Mouse (Mus musculus): ENCODE measurements around the gene Gm3033. TPM values are rescaled to one million over a fixed set of nuclear protein-coding genes. Genes with fewer than 3 reads are reported as not detected.
"Not testable (repeated sequence)": the region's sequence is repeated elsewhere in the genome, so short reads cannot be mapped to it uniquely, and the experiment has no call there.

Gm3033 gene
- total RNA-seq (2021) = not detected
- long read RNA-seq, experiment 1 = 0 reads
- long read RNA-seq, experiment 2 = 0 reads

DNA sequence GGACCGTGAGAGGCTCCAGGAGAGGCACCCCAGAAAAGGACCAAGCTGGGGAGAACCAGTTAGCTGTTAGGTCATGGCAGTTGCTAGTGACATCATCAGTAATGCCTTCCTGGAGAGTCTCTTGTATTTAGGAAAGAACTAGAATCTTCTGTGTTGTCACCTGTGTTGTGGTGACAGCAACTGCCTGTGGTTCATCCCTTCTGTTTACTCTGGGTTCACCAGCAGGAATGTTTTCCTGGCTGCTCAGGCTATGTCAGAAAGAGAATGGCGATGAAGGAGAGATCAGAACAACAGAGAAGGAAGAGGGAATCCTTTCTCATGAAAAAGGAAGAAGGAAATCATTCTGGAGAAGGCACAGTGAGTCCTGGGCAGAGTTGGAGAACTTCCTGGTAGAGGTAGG lies at the start of gene Gm3033:
Gene Gm3033 (plus strand): TSS at position 301 of the 400 bp plus-strand sequence.
- DNase-seq (ENCODE audit: low spot score in 2 of 2); H3K4me3 ChIP-seq; H3K27ac ChIP-seq: not testable (repeated sequence)

- not testable (repeated sequence) for DNase-seq (ENCODE audit: low spot score in 2 of 2); H3K27ac ChIP-seq; H3K4me3 ChIP-seq
Measured at GRCm38 (mm10) chr14:3809774-3810173, 36.3 kb upstream of the Gm3033 start, which contains the start of gene Gm3002. Gene Gm3002 (plus strand): TSS chr14:3810074.

DNA sequence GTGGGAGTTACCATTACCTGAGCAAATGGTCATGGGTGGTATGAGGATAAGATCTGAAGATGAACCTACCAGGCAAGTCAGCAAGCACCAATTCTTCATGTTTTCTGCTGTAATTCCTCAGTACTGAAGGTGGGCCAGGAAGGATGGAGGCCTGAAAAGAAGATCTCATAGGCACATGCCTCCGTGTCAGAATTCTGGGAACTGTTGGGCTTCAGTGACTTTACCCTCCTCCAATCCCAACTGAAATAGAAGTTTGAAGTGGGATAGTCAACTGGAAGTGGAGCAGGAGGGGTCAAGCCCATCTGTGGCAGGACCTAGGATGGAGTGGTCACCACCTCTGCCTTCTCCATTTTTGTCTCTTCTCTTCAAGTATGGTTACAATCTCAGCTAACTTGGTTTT lies 37.8 kb downstream of the Gm3033 start, which contains the start of gene Gm2916:
Gene Gm2916 (plus strand): TSS at position 301 of the 400 bp plus-strand sequence.
- H3K4me3 ChIP-seq; DNase-seq (ENCODE audit: low spot score in 2 of 2); H3K27ac ChIP-seq: not testable (repeated sequence)

Other genes starting within 250 kb of the Gm3033 start
- not detected for gene Gm3012, start 211.7 kb upstream of the Gm3033 start, total RNA-seq (2021)
- 1 to 10 TPM; 3.6 to 4.0 TPM for gene Gm3020, start 194.2 kb upstream of the Gm3033 start, total RNA-seq (2021)
- gene Gm3043, start 157.5 kb upstream of the Gm3033 start, total RNA-seq (2021) = not detected
- 1 to 10 TPM in 1 of 2 experiments, under 1 TPM in 1; 0.86 to 1.8 TPM for gene Gm3002, start 36.2 kb upstream of the Gm3033 start, total RNA-seq (2021)
- not detected for gene Gm2916, start 37.9 kb downstream of the Gm3033 start, total RNA-seq (2021)
- not detected for gene Gm3029, start 85.5 kb downstream of the Gm3033 start, total RNA-seq (2021)
- not detected for gene Gm3095, start 117.3 kb downstream of the Gm3033 start, total RNA-seq (2021)
- not detected for gene Gm3099, start 152.1 kb downstream of the Gm3033 start, total RNA-seq (2021)
- 1 to 10 TPM; 5.7 to 5.9 TPM for gene Gm5796, start 177.7 kb downstream of the Gm3033 start, total RNA-seq (2021)
- gene Gm3115, start 237.9 kb downstream of the Gm3033 start, total RNA-seq (2021) = under 1 TPM; 0.25 to 0.54 TPM